Mouse (Mus musculus) erythroblast, embryonic 14.5 days (primary cell): ENCODE data around the gene Mt3. TPM values are rescaled to one million over a fixed set of nuclear protein-coding genes. Genes with fewer than 3 reads are reported as not detected.
"Not testable (repeated sequence)": the region's sequence is repeated elsewhere in the genome, so short reads cannot be mapped to it uniquely, and the experiment has no call there.

Source experiments
- H3K27me3 ChIP-seq: 2 replicates; pipeline ENCODE4 v1.6.1; 2012; ENCODE audit warnings: inconsistent platforms; ENCODE audit not compliant: control insufficient read depth
- H3K36me3 ChIP-seq: 2 replicates; pipeline ENCODE4 v1.6.1; 2012; ENCODE audit warnings: mild to moderate bottlenecking, inconsistent platforms; ENCODE audit not compliant: control insufficient read depth
- H3K4me1 ChIP-seq: 2 replicates; pipeline ENCODE4 v1.6.1; 2012; ENCODE audit warnings: inconsistent platforms; ENCODE audit not compliant: control insufficient read depth
- H3K4me3 ChIP-seq: replicated peaks from 2 replicates; pipeline ENCODE3; 2012; ENCODE audit warnings: moderate library complexity, mild to moderate bottlenecking, inconsistent platforms
- H3K9me3 ChIP-seq: 2 replicates; pipeline ENCODE4 v1.6.1; 2012; ENCODE audit warnings: low read length, inconsistent platforms, mixed read lengths; ENCODE audit not compliant: control insufficient read depth
- GATA1 ChIP-seq: IDR thresholded peaks from 2 replicates; pipeline ENCODE4 v1.6.1; 2012; ENCODE audit warnings: low read length, inconsistent platforms, mixed read lengths
- TAL1 ChIP-seq: IDR thresholded peaks from 3 replicates; pipeline ENCODE4 v1.6.1; 2012; ENCODE audit warnings: low read length, inconsistent platforms, mixed read lengths
- polyA plus RNA-seq: library from polyadenylated mRNA; stranded (reverse); fragments of >175 nt; gene quantifications from 2 replicates; pipeline ENCODE4 v1.2.3, GENCODE M21; 2012

Mt3 gene
- polyA plus RNA-seq, 1 experiment: not detected

- H3K36me3 ChIP-seq: no peaks in the 10 kb centered on the region
- H3K27me3 ChIP-seq: peaks cover 30% of the 10 kb centered on the region
- no peak overlapping the region for H3K4me3 ChIP-seq
- peaks cover 31% of the 10 kb centered on the region for H3K4me1 ChIP-seq
- TF ChIP-seq GATA1 (no peak), TAL1 (no peak)
- no peaks in the 10 kb centered on the region for H3K9me3 ChIP-seq
Observed at GRCm38 (mm10) chr8:94121625-94122024, 30.8 kb upstream of the Mt3 start.

GRCm38 (mm10) chr8:94122711-94123468, 29.5 kb upstream of the Mt3 start:
- TF ChIP-seq GATA1 (no peak), TAL1 (no peak)
- H3K4me1 ChIP-seq: peaks cover 27% of the 10 kb centered on the region
- no peaks in the 10 kb centered on the region for H3K9me3 ChIP-seq
- H3K36me3 ChIP-seq: no peaks in the 10 kb centered on the region
- H3K4me3 ChIP-seq: no peak overlapping the region
- peaks cover 40% of the 10 kb centered on the region for H3K27me3 ChIP-seq

GRCm38 (mm10) chr8:94127711-94128110, 24.7 kb upstream of the Mt3 start:
- Histone ChIP-seq H3K36me3 (no peaks in the 10 kb centered on the region), H3K9me3 (no peaks in the 10 kb centered on the region), H3K27me3 (peaks cover 63% of the 10 kb centered on the region), H3K4me3 (no peak overlapping the region), H3K4me1 (no peaks in the 10 kb centered on the region; the same call in 1 of the 2 replicates)
- TF ChIP-seq GATA1 (no peak), TAL1 (no peak)

GRCm38 (mm10) chr8:94129133-94129789, 23.1 kb upstream of the Mt3 start:
- H3K36me3 ChIP-seq: no peaks in the 10 kb centered on the region
- H3K4me3 ChIP-seq: no peak overlapping the region
- peaks cover 3% of the 10 kb centered on the region for H3K4me1 ChIP-seq
- TF ChIP-seq GATA1: no peak
- TF ChIP-seq TAL1: no peak
- peaks cover 51% of the 10 kb centered on the region for H3K27me3 ChIP-seq
- 0 out of 2 replicates have a peak, but pooled peaks cover 2% of the 10 kb centered on the region for H3K9me3 ChIP-seq

- Histone ChIP-seq H3K27me3 (peaks cover 42% of the 10 kb centered on the region), H3K36me3 (no peaks in the 10 kb centered on the region), H3K4me1 (peaks cover 9% of the 10 kb centered on the region), H3K9me3 (0 out of 2 replicates have a peak, but pooled peaks cover 2% of the 10 kb centered on the region), H3K4me3 (no peak overlapping the region)
- TF ChIP-seq TAL1 (no peak), GATA1 (no peak)
Observed at GRCm38 (mm10) chr8:94130126-94130525, 22.3 kb upstream of the Mt3 start.

GRCm38 (mm10) chr8:94132096-94132495, 20.3 kb upstream of the Mt3 start:
- H3K4me3 ChIP-seq: no peak overlapping the region
- peaks cover 9% of the 10 kb centered on the region for H3K4me1 ChIP-seq
- 0 out of 2 replicates have a peak, but pooled peaks cover 2% of the 10 kb centered on the region for H3K9me3 ChIP-seq

GRCm38 (mm10) chr8:94134601-94135000, 17.8 kb upstream of the Mt3 start:
- not testable (repeated sequence) for H3K4me1 ChIP-seq, H3K4me3 ChIP-seq, H3K9me3 ChIP-seq, H3K36me3 ChIP-seq
- H3K27me3 ChIP-seq: peaks cover 25% of the 10 kb centered on the region

More at GRCm38 (mm10) chr8:94132096-94132495, 20.3 kb upstream of the Mt3 start:
- Histone ChIP-seq H3K36me3 (no peaks in the 10 kb centered on the region), H3K27me3 (peaks cover 40% of the 10 kb centered on the region)
- TF ChIP-seq GATA1: no peak
- TF ChIP-seq TAL1: no peak

- TF ChIP-seq TAL1 (no peak), GATA1 (no peak)
- peaks cover 9% of the 10 kb centered on the region for H3K4me1 ChIP-seq
Observed at GRCm38 (mm10) chr8:94135556-94135955, 16.9 kb upstream of the Mt3 start.

GRCm38 (mm10) chr8:94136192-94136591, 16.2 kb upstream of the Mt3 start:
- TF ChIP-seq GATA1: no peak
- TF ChIP-seq TAL1: no peak
- H3K9me3 ChIP-seq: 0 out of 2 replicates have a peak, but pooled peaks cover 2% of the 10 kb centered on the region
- no peaks in the 10 kb centered on the region for H3K36me3 ChIP-seq
- H3K4me3 ChIP-seq: no peak overlapping the region
- peaks cover 9% of the 10 kb centered on the region for H3K4me1 ChIP-seq
- peaks cover 20% of the 10 kb centered on the region for H3K27me3 ChIP-seq

More at GRCm38 (mm10) chr8:94135556-94135955, 16.9 kb upstream of the Mt3 start:
- H3K4me3 ChIP-seq: no peak overlapping the region
- H3K36me3 ChIP-seq: no peaks in the 10 kb centered on the region
- peaks cover 24% of the 10 kb centered on the region for H3K27me3 ChIP-seq
- 0 out of 2 replicates have a peak, but pooled peaks cover 2% of the 10 kb centered on the region for H3K9me3 ChIP-seq
